Mouse (Mus musculus): Measurements from ENCODE around the gene Ntsr2. TPM values are rescaled to one million over a fixed set of nuclear protein-coding genes. Genes with fewer than 3 reads are reported as not detected.

The Ntsr2 gene
- polyA plus RNA-seq (2016; fragmentation: Nextera tagmentation; extraction: Ambion mirVana), result not detected in 2 replicates

DNA sequence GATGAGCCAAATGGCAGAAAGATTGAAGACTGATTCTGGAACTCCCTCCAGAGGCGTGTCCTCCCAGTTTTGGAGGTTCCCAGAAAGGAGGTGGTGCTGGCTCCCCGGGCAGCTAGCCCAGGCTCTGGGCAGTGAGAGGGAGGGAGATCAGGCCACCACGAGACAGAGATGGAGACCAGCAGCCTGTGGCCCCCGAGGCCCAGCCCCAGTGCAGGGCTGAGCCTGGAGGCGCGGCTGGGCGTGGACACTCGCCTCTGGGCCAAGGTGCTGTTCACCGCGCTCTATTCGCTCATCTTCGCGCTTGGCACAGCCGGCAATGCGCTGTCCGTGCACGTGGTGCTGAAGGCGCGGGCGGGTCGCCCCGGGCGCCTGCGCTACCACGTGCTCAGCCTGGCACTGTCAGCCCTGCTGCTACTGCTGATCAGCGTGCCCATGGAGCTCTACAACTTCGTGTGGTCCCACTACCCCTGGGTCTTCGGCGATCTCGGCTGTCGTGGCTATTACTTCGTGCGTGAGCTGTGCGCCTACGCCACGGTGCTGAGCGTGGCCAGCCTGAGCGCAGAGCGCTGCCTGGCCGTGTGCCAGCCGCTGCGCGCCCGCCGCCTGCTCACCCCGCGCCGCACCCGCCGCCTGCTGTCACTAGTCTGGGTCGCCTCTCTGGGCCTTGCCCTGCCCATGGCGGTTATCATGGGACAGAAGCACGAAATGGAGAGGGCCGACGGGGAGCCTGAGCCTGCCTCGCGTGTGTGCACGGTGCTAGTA is at the start of gene Ntsr2:
Gene Ntsr2 (plus strand): TSS at position 51 of the 762 bp plus-strand sequence.
- WGBS (ENCODE audit: insufficient replicate concordance), result 9% methylated on average over 54 of the region's 58 CpGs
- H3K4me1 ChIP-seq, result peaks cover 4% of the 10 kb centered on the region; the same call in 1 of the 2 replicates
- ATAC-seq, result peak; percentile 54
- no peaks in the 10 kb centered on the region for H3K9me3 ChIP-seq (replicated peaks)
- no peak within 1 kb of the TSS for H3K9ac ChIP-seq
- peaks cover 36% of the 10 kb centered on the region for H3K27me3 ChIP-seq (replicated peaks)
- no peak within 1 kb of the TSS for H3K27ac ChIP-seq
- no peak within 1 kb of the TSS for H3K4me3 ChIP-seq
- no peaks in the 10 kb centered on the region for H3K36me3 ChIP-seq
- peak within 1 kb of the TSS; percentile 38 for H3K4me2 ChIP-seq

DNA sequence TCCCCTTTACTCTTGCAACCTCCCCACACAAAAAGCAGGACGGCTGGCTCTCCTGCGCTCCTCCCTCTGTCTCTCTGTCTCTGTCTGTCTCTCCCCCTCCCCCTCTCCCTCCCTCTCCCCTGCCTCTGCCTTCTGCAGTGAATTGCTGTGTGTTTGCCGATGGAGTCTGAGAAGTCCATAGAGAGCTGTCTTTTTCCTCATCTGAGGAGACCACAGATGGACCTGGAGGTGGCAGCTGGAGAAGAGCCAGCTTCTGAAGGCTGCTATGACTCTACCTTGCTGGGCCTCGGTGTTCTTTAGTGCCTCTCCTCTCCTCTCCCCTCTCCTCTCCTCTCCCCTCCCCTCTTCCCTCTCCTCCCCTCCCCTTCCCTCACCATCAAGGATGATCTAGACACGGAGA is 47.6 kb upstream of the Ntsr2 start:
- ATAC-seq, result no peak
- WGBS (ENCODE audit: insufficient replicate concordance), result 51% methylated on average over 5 of the region's 5 CpGs

GRCm38 (mm10) chr12:16610936-16611335 is 42.2 kb upstream of the Ntsr2 start, which contains the start of gene Lpin1:
Gene Lpin1 (minus strand): TSS chr12:16610966.
- Histone ChIP-seq H3K4me3 (no peak within 1 kb of the TSS), H3K36me3 (no peaks in the 10 kb centered on the region), H3K9me3 (replicated peaks) (no peaks in the 10 kb centered on the region), H3K4me1 (no peaks in the 10 kb centered on the region), H3K27me3 (replicated peaks) (no peaks in the 10 kb centered on the region), H3K27ac (no peak within 1 kb of the TSS), H3K9ac (no peak within 1 kb of the TSS), H3K4me2 (no peak within 1 kb of the TSS)
- ATAC-seq, result no peak
- 59% methylated on average over 2 of the region's 2 CpGs for WGBS (ENCODE audit: insufficient replicate concordance)

More for the DNA sequence above, 47.6 kb upstream of the Ntsr2 start:
- H3K27ac ChIP-seq, result no peak overlapping the region
- no peaks in the 10 kb centered on the region for H3K9me3 ChIP-seq (replicated peaks)
- H3K36me3 ChIP-seq, result no peaks in the 10 kb centered on the region
- no peak overlapping the region for H3K4me2 ChIP-seq
- H3K9ac ChIP-seq, result no peak overlapping the region
- H3K4me1 ChIP-seq, result peaks cover 6% of the 10 kb centered on the region; the same call in 1 of the 2 replicates
- no peak overlapping the region for H3K4me3 ChIP-seq
- 0 out of 2 replicates have a peak, but pooled peaks cover 3% of the 10 kb centered on the region for H3K27me3 ChIP-seq (replicated peaks)

DNA sequence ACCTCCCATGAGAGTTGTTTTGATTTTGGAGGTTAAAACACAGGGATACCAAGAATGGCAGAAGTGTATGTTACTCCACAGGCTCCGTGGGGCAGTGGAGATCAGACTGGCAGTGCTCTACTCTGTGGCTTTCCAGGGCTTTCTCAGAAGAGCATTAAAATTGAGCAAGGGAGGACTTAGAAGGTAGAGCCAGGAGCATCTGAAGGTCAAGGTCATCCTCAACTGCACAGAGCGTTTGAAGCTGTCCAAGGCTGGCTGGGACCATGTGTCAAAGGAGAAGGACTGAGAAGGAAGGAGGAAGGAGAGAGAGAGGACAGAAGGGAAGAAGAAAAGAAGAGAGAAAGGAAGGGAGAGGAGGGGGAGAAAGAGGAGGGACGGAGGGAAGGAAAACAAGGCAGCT is 38.6 kb upstream of the Ntsr2 start:
- 0 out of 2 replicates have a peak, but pooled peaks cover 3% of the 10 kb centered on the region for H3K4me1 ChIP-seq
- 51% methylated on average over 3 of the region's 3 CpGs for WGBS (ENCODE audit: insufficient replicate concordance)
- H3K36me3 ChIP-seq, result no peaks in the 10 kb centered on the region
- no peak for ATAC-seq
- H3K4me2 ChIP-seq, result no peak overlapping the region
- no peak overlapping the region for H3K9ac ChIP-seq
- H3K27me3 ChIP-seq (replicated peaks), result no peaks in the 10 kb centered on the region
- no peak overlapping the region for H3K4me3 ChIP-seq
- H3K27ac ChIP-seq, result no peak overlapping the region
- no peaks in the 10 kb centered on the region for H3K9me3 ChIP-seq (replicated peaks)

- H3K27ac ChIP-seq, result no peak overlapping the region
- 0 out of 2 replicates have a peak, but pooled peaks cover 3% of the 10 kb centered on the region for H3K4me1 ChIP-seq
- no peaks in the 10 kb centered on the region for H3K36me3 ChIP-seq
- no peaks in the 10 kb centered on the region for H3K27me3 ChIP-seq (replicated peaks)
- H3K4me2 ChIP-seq, result no peak overlapping the region
- H3K9me3 ChIP-seq (replicated peaks), result no peaks in the 10 kb centered on the region
- no peak overlapping the region for H3K9ac ChIP-seq
- 56% methylated on average over 2 of the region's 2 CpGs for WGBS (ENCODE audit: insufficient replicate concordance)
- no peak for ATAC-seq
- no peak overlapping the region for H3K4me3 ChIP-seq
Measured at GRCm38 (mm10) chr12:16615738-16616137, 37.4 kb upstream of the Ntsr2 start.

- Histone ChIP-seq H3K27ac (no peak overlapping the region), H3K9me3 (replicated peaks) (no peaks in the 10 kb centered on the region), H3K36me3 (no peaks in the 10 kb centered on the region), H3K4me2 (peak overlapping the region; percentile 1; the same call in 1 of the 2 replicates), H3K4me1 (0 out of 2 replicates have a peak, but pooled peaks cover 3% of the 10 kb centered on the region), H3K27me3 (replicated peaks) (no peaks in the 10 kb centered on the region), H3K4me3 (no peak overlapping the region), H3K9ac (no peak overlapping the region)
- 50% methylated on average over 12 of the region's 12 CpGs for WGBS (ENCODE audit: insufficient replicate concordance)
- peak; percentile 71 for ATAC-seq
Measured at GRCm38 (mm10) chr12:16618512-16619274, 34.5 kb upstream of the Ntsr2 start.

DNA sequence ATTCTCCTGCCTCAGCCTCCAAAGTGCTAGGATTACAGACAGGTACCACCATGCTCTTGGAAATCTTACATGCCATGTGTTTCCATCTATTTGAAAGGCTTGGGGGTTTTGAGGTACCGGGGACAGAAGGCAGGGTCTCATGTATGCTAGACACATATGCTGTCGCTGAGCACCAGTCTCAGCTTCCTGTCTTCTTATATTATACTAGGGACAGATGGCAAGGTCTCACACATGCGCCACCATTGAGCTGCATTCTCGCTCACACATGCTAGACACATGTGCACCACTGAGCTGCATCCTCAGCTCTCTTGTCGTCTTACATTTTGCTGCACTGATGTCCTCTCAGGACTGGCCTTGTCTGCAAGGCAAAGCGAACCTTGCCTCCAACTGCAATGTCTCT is 33.7 kb upstream of the Ntsr2 start:
- H3K9me3 ChIP-seq (replicated peaks), result no peaks in the 10 kb centered on the region
- no peak overlapping the region for H3K4me3 ChIP-seq
- H3K36me3 ChIP-seq, result no peaks in the 10 kb centered on the region
- WGBS (ENCODE audit: insufficient replicate concordance), result 63% methylated on average over 6 of the region's 6 CpGs
- no peak overlapping the region for H3K27ac ChIP-seq
- no peak for ATAC-seq
- H3K4me1 ChIP-seq, result 0 out of 2 replicates have a peak, but pooled peaks cover 3% of the 10 kb centered on the region
- no peaks in the 10 kb centered on the region for H3K27me3 ChIP-seq (replicated peaks)
- no peak overlapping the region for H3K4me2 ChIP-seq
- no peak overlapping the region for H3K9ac ChIP-seq

DNA sequence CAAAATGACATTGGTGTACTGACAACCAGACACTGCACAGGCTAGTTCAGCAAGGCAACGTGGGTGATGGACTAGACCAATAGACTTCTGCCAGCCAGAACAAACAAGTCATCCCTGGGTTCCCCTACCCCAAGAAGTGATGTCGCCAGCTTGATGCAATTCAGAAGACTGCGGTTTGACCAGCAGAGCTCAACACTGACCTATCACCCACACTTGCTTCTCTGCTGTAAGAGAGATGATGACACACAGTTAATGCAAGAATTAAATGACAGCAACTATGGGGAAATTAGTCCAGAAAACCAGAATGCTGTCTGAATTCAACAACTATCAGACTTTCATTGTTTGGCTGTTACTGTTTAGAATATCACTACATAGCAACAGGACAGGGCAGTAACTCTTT is 33.0 kb upstream of the Ntsr2 start:
- Histone ChIP-seq H3K4me3 (no peak overlapping the region), H3K9me3 (replicated peaks) (no peaks in the 10 kb centered on the region), H3K27ac (no peak overlapping the region), H3K4me1 (0 out of 2 replicates have a peak, but pooled peaks cover 3% of the 10 kb centered on the region), H3K4me2 (no peak overlapping the region), H3K27me3 (replicated peaks) (no peaks in the 10 kb centered on the region), H3K9ac (no peak overlapping the region), H3K36me3 (no peaks in the 10 kb centered on the region)
- no peak for ATAC-seq
- 59% methylated on average over 3 of the region's 3 CpGs for WGBS (ENCODE audit: insufficient replicate concordance)

DNA sequence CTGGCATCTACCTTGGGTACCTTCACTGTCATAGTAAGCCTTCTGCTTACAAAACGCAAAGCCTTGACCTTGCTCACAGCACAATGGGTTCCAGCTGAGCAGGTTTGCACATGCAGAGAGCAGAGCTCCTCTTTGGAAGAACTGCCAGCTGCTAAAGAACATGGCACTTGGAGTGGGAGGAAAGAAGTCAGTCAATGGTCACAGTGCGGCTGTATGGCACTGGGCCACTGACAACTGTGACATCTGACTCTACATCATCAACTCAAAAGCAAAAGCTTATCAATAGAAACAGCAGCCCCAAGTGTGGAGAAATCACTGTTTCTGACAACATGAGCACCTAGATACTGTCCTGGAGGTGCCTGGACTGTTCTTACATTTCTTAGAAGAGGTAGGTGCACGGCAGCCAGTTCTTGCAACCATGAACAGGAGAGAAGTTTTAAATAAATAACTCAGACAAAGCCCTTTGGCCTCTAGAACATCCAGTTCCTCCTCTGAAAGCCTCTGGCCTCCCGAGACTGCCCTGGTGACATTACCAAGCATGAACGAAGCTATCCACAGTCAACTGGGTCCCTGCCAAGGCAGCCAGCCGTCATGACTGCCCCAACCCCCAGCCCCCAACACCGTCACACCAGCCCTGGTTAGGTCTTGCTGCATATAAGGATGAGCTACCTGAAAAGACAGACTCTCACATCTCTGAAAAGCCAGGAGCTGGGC is 22.9 kb upstream of the Ntsr2 start:
- Histone ChIP-seq H3K4me3 (no peak overlapping the region), H3K27ac (no peak overlapping the region), H3K9ac (no peak overlapping the region), H3K27me3 (replicated peaks) (no peaks in the 10 kb centered on the region), H3K4me1 (no peaks in the 10 kb centered on the region), H3K4me2 (no peak overlapping the region), H3K36me3 (no peaks in the 10 kb centered on the region), H3K9me3 (replicated peaks) (no peaks in the 10 kb centered on the region)
- no peak for ATAC-seq
- 53% methylated on average over 7 of the region's 7 CpGs for WGBS (ENCODE audit: insufficient replicate concordance)

- WGBS (ENCODE audit: insufficient replicate concordance), result 81% methylated on average over 1 of the region's 1 CpGs
- H3K4me1 ChIP-seq, result no peaks in the 10 kb centered on the region
- no peaks in the 10 kb centered on the region for H3K36me3 ChIP-seq
- no peak overlapping the region for H3K27ac ChIP-seq
- no peaks in the 10 kb centered on the region for H3K9me3 ChIP-seq (replicated peaks)
- ATAC-seq, result no peak
- H3K27me3 ChIP-seq (replicated peaks), result no peaks in the 10 kb centered on the region
- H3K9ac ChIP-seq, result no peak overlapping the region
- H3K4me3 ChIP-seq, result no peak overlapping the region
- H3K4me2 ChIP-seq, result no peak overlapping the region
Measured at GRCm38 (mm10) chr12:16630866-16631185, 22.4 kb upstream of the Ntsr2 start.

- WGBS (ENCODE audit: insufficient replicate concordance), result 25% methylated on average over 2 of the region's 2 CpGs
- Histone ChIP-seq H3K4me2 (no peak overlapping the region), H3K27me3 (replicated peaks) (no peaks in the 10 kb centered on the region), H3K36me3 (no peaks in the 10 kb centered on the region), H3K9ac (no peak overlapping the region), H3K9me3 (replicated peaks) (no peaks in the 10 kb centered on the region), H3K4me1 (no peaks in the 10 kb centered on the region), H3K4me3 (no peak overlapping the region), H3K27ac (no peak overlapping the region)
- ATAC-seq, result no peak
Measured at GRCm38 (mm10) chr12:16631423-16631822, 21.8 kb upstream of the Ntsr2 start.

GRCm38 (mm10) chr12:16633235-16633634 is 19.9 kb upstream of the Ntsr2 start:
- H3K4me2 ChIP-seq, result no peak overlapping the region
- H3K27me3 ChIP-seq (replicated peaks), result no peaks in the 10 kb centered on the region
- no peak overlapping the region for H3K4me3 ChIP-seq
- no peaks in the 10 kb centered on the region for H3K36me3 ChIP-seq
- H3K27ac ChIP-seq, result no peak overlapping the region
- WGBS (ENCODE audit: insufficient replicate concordance), result 80% methylated on average over 6 of the region's 6 CpGs
- H3K9me3 ChIP-seq (replicated peaks), result no peaks in the 10 kb centered on the region
- no peak for ATAC-seq
- no peak overlapping the region for H3K9ac ChIP-seq
- H3K4me1 ChIP-seq, result no peaks in the 10 kb centered on the region
